Mouse (Mus musculus): ENCODE data around the gene Ldb2. TPM values are rescaled to one million over a fixed set of nuclear protein-coding genes. Genes with fewer than 3 reads are reported as not detected.

Ldb2 gene
- total RNA-seq, 2 experiments from 2014 or later: 5.7 to 8.0 TPM

GRCm38 (mm10) chr5:44483426-44484106 is 315.9 kb downstream of the Ldb2 start:
- intact Hi-C loops (cut with DNase I): loop anchor here (5.0 kb wide), 1 partner anchor 794 kb away; no protein-coding TSS in a partner anchor
- DNase-seq: no peak

DNA sequence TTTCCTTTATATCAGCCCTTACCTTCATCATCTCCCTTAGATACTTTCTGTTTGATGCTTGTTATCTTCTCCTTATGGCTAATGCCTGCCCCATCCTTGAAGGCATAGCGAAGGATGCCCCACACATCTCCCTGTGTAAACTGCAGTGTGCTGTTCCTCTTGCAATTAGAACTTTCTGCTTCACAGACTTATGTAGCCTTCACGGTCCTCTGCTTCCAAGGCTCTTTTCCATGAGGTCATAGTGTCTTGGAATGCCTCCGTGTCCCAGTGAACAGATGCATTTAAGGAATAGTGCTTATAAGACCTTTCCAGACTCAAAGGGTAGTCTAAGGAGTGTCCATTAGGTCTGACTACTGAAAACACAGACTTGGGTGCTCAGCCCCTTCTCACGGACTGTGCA is 318.1 kb downstream of the Ldb2 start:
- intact Hi-C loops (cut with DNase I): loop anchor here (5.0 kb wide), 1 partner anchor 796 kb away; no protein-coding TSS in a partner anchor
- DNase-seq: no peak

DNA sequence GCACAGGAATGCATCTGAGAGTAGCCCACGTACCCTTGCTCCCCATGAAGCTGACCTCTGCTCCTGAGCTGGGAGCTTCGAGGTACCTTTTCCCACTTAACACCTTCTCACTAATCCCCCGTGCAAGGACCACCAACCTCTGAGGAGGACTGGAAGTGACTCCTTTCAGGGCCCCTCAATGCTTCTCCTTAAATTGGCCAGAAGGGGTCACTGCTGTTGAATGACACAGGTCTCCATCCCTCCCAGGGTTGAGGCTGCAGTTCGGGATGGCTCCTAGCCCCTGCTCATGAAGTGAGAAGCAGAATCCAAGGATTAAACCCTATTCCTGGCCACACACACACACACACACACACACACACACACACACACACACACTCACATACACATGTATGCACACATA is 323.1 kb downstream of the Ldb2 start:
- no peak for DNase-seq
- intact Hi-C loops (cut with DNase I): loop anchor here (5.0 to 10.0 kb wide), 4 partner anchors 172 to 926 kb away; no protein-coding TSS in a partner anchor

DNA sequence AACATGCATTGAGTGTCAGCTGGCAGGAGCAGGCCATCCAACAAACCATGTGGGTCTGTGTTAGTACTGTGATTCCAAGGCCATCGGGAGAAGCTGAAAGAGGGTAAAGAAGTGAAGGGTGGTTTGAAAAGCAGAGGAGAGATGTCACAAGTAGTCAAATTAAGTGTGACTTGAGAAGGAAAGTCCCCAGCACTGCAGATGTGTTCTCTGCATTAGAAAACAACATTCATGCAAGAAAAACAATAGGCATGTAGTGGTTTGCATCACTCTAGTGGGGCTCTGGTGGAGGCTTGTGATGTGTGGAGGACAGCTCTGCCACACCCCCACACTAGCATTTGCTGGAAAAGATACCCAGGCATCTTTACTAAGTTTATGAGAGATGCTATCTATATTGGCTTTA is 323.9 kb downstream of the Ldb2 start:
- intact Hi-C loops (cut with DNase I): loop anchor here (5.0 to 10.0 kb wide), 4 partner anchors 171 to 927 kb away; no protein-coding TSS in a partner anchor
- DNase-seq: no peak

DNA sequence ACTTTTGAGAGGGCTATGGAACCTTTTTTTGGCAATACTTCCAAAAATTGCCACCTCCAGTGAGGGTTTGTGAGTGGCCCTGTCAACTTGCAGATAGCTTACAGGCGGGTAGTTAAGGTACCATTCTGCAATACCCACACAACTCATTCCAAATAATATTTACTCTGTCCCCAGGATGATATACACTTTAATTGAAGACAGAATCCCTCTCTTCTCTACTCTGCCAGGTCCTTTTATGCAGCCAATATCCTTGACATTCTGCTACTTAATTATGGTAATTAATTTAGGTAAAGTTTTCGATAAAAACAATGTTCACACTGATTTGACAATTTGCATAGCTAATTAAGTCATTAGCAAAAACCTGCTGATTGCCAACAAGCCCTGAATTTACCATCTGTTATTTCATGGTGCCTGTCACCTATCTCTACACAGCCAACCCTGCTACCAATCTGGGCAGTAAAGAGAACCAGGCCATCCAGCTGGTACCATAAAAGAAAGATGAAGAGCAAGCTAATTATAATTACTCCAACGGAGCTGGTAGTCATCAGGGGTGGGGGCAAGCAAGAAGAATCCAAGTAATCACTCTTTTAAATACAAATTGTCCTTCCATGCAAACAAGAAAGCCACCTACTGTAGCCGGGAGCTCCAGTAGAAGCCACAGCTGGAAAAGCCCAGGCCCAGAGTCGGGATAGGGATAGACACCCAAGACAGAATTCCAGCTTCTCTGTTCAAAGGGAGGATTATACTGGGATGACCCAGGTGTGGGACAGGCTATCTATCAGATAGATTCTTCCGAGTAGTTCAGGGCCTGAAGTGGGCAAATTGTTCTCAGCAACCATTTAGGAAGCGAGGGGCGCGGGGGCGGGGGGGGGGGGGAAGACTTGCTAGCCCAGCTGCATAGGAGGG is 325.4 kb downstream of the Ldb2 start:
- intact Hi-C loops (cut with DNase I): loop anchor here (10.0 kb wide), 1 partner anchor 169 kb away; no protein-coding TSS in a partner anchor
- no peak for DNase-seq

DNA sequence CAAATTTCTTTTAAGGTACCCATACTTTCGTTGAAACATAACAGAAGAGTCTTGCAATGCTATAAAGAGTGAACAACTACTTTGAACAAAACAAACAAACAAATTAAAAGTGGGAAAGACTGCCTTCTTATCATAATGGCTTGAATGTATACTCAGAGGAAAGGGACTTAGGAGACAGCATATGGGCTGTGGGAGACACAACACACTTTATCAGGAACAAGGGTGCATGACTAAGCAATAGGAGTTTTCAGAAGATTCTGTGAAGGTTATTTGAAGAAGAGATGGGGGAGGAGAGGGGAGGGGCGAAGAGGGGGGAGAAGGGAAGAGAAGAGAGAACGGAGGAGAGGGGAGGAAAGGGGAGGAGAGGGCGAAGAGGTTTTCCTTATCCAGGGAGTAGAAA is 334.2 kb downstream of the Ldb2 start:
- intact Hi-C loops (cut with DNase I): no loop called here
- DNase-seq: no peak
